In genomic region chr6:90653736-90654135, GRCm38 (mm10) we compare ENCODE assay signal across 10 mouse cellular contexts. TPM values are rescaled to one million over a fixed set of nuclear protein-coding genes. Genes with fewer than 3 reads are reported as not detected.
DNase-seq lines count a peak whose midpoint lies in the region; ATAC-seq and TF ChIP-seq lines count a peak whose summit lies in the region.
"Had no signal": no experiment of that assay in that cellular context is flagged by ENCODE, and none has a peak within 500 bp of the region (broad histone marks: within the 10 kb centered on the region; RNA-seq: fewer than 3 reads in every experiment).

No protein-coding gene starts in this region.

- WGBS in midbrain, embryonic 10.5 days: 60% methylated on average over 2 of the region's 2 CpGs
- WGBS in midbrain, embryonic 16.5 days: 61% methylated on average over 2 of the region's 2 CpGs

- TF ChIP-seq CTCF in Patski (IDR thresholded peaks at IDR 0.05): peak; percentile 82

- ATAC-seq in midbrain, embryonic 16.5 days: no peak
- no peak for ATAC-seq in Patski

- CTCF ChIA-PET in Patski (lab: Charles Lee): interaction anchor here (1.3 to 2.3 kb wide), 6 partner anchors 12 to 74 kb away, joined by 3 to 10 read pairs (median 4); no protein-coding TSS in a partner anchor

- no peaks in the 10 kb centered on the region for H3K36me3 ChIP-seq in midbrain, embryonic 10.5 days
- no peaks in the 10 kb centered on the region for H3K36me3 ChIP-seq in midbrain, embryonic 16.5 days (ENCODE audit: control insufficient read depth, insufficient read depth, low read length)
- H3K36me3 ChIP-seq: midbrain, embryonic 12.5 days had no signal

- DNase-seq in midbrain, embryonic 10.5 days (ENCODE audit: low spot score): peak; percentile 47
- DNase-seq in Patski (ENCODE audit: low read depth, low spot score): peak; percentile 1
- DNase-seq in cerebellum, adult 9-10 months: peak; percentile 67
- peak; percentile 52 for DNase-seq in gastrocnemius, postnatal 25 days
- peak; percentile 16 to 62 for DNase-seq in layer of hippocampus, adult 18-20 months (ENCODE audit: low spot score in 2 of 2)
- DNase-seq in mesoderm, embryonic 11.5 days (ENCODE audit: low read depth, low spot score): peak; percentile 27
- peak; percentile 61 for DNase-seq in thymus, postnatal 25 days

- H3K9me3 ChIP-seq in midbrain, embryonic 10.5 days (replicated peaks): 0 out of 2 replicates have a peak, but pooled peaks cover 3% of the 10 kb centered on the region
- no peaks in the 10 kb centered on the region for H3K9me3 ChIP-seq in midbrain, embryonic 16.5 days (replicated peaks; ENCODE audit: control insufficient read depth, low read length, poor library complexity, severe bottlenecking)
- H3K9me3 ChIP-seq: midbrain, embryonic 12.5 days had no signal

- no peak overlapping the region for H3K4me3 ChIP-seq in midbrain, embryonic 10.5 days
- H3K4me3 ChIP-seq in midbrain, embryonic 16.5 days (ENCODE audit: low read depth, low read length): no peak overlapping the region
- H3K4me3 ChIP-seq: erythroblast, embryonic 14.5 days; midbrain, embryonic 12.5 days had no signal

- POLR2A ChIA-PET in Patski (lab: Charles Lee): interaction anchor here (1.1 kb wide), 1 partner anchor 27 kb away, joined by 3 read pairs; no protein-coding TSS in a partner anchor

- H3K4me2 ChIP-seq in midbrain, embryonic 16.5 days (ENCODE audit: low read length): no peak overlapping the region
- H3K4me2 ChIP-seq: midbrain, embryonic 12.5 days had no signal

- no peaks in the 10 kb centered on the region for H3K4me1 ChIP-seq in midbrain, embryonic 10.5 days
- no peaks in the 10 kb centered on the region for H3K4me1 ChIP-seq in midbrain, embryonic 16.5 days (ENCODE audit: control insufficient read depth, insufficient read depth, low read length)
- H3K4me1 ChIP-seq: midbrain, embryonic 12.5 days had no signal

- H3K9ac ChIP-seq in midbrain, embryonic 16.5 days (ENCODE audit: low read depth, low read length): no peak overlapping the region
- H3K9ac ChIP-seq: midbrain, embryonic 12.5 days had no signal

- in situ Hi-C loops in Patski (cut with MboI; ENCODE audit: low pct_unique_long_range_greater_than_20kb): no loop called here

- no peaks in the 10 kb centered on the region for H3K27me3 ChIP-seq in midbrain, embryonic 10.5 days (ENCODE audit: low read depth, poor library complexity, severe bottlenecking)
- no peaks in the 10 kb centered on the region for H3K27me3 ChIP-seq in midbrain, embryonic 16.5 days (ENCODE audit: control insufficient read depth, insufficient read depth, low read depth, low read length)
- H3K27me3 ChIP-seq in Patski: no peaks in the 10 kb centered on the region
- H3K27me3 ChIP-seq: midbrain, embryonic 12.5 days had no signal

- H3K27ac ChIP-seq in midbrain, embryonic 10.5 days (replicated peaks): no peak overlapping the region
- no peak overlapping the region for H3K27ac ChIP-seq in midbrain, embryonic 16.5 days (ENCODE audit: low read length)
- H3K27ac ChIP-seq: midbrain, embryonic 12.5 days had no signal

RNA-seq across cellular contexts. Expression of gene Slc41a3, which starts 49.2 kb away (rescaled TPM):
- 2.2 and 3.5 TPM in 2 replicates for polyA plus RNA-seq in midbrain, embryonic 10.5 days (2016; fragmentation: Nextera tagmentation; extraction: Ambion mirVana)
- 5.8 and 8.1 TPM in 2 replicates for polyA plus RNA-seq in midbrain, embryonic 16.5 days (2015; fragmentation: Nextera tagmentation; extraction: Ambion mirVana)
- polyA plus RNA-seq in Patski (2021): 9.1 TPM
- total RNA-seq in gastrocnemius, postnatal 25 days (2021): 10 to 100 TPM; 58.4 to 76.2 TPM
- 1 to 10 TPM; 3.9 to 4.0 TPM for total RNA-seq in layer of hippocampus, adult 18-20 months (2021)

Comparison
In these comparisons a context has a peak if more than half of its experiments do, and no peak if none do; other contexts are left out.
1. DNase-seq: peak in every context shown above with its lines; median percentile 67 in cerebellum, adult 9-10 months; 61 in thymus, postnatal 25 days; 52 in gastrocnemius, postnatal 25 days; 47 in midbrain, embryonic 10.5 days; 39 in layer of hippocampus, adult 18-20 months; 27 in mesoderm, embryonic 11.5 days; 1 in Patski.